Mouse (Mus musculus): ENCODE data around the gene Il1rn. TPM values are rescaled to one million over a fixed set of nuclear protein-coding genes. Genes with fewer than 3 reads are reported as not detected.

Gene Il1rn
- polyA plus RNA-seq, 1 experiment from 2014 or later, result 14.2 TPM

DNA sequence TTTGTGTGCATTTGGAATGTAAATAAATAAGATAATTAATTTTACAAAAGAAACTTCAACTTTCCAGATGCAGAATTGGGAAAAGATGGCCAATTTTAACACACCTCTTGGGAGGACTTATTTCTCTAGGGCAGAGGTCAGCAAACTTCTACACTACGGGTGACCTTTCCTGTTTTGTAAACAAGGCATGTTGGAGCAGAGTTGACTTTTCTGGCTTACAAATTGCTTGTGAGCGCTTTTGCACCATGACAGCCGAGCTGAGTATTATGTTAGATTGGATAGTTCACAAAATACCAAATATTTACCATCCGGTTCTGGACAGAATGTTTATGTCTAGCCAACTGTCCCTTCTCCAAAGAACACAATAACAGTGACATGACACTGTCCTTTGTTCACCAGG lies 8.0 kb downstream of the Il1rn start:
- H3K4me2 ChIP-seq (ENCODE audit: low read depth, low read length), result peak overlapping the region; percentile 33; the same call in 1 of the 2 replicates
- H3K4me3 ChIP-seq (ENCODE audit: low read depth, low read length), result no peak overlapping the region
- peak; percentile 61 for ATAC-seq (ENCODE audit: low read depth)

GRCm38 (mm10) chr2:24345056-24345455 lies 8.4 kb downstream of the Il1rn start:
- H3K27me3 ChIP-seq (ENCODE audit: control insufficient read depth, insufficient read depth, low read depth, low read length), result no peaks in the 10 kb centered on the region
- peak overlapping the region; percentile 26 for H3K27ac ChIP-seq (ENCODE audit: low read length)
- peak overlapping the region; percentile 38 for H3K4me3 ChIP-seq (ENCODE audit: low read depth, low read length)
- no peaks in the 10 kb centered on the region for H3K9me3 ChIP-seq (replicated peaks; ENCODE audit: control insufficient read depth, low read length)
- no peaks in the 10 kb centered on the region; the same call in none of the 2 replicates for H3K4me1 ChIP-seq (ENCODE audit: control insufficient read depth, low read depth, low read length)
- H3K36me3 ChIP-seq (ENCODE audit: control insufficient read depth, insufficient read depth), result no peaks in the 10 kb centered on the region
- peak overlapping the region; percentile 33 for H3K4me2 ChIP-seq (ENCODE audit: low read depth, low read length)
- peak; percentile 68 for ATAC-seq (ENCODE audit: low read depth)
- no peak overlapping the region for H3K9ac ChIP-seq (ENCODE audit: low read depth, low read length)
- WGBS (ENCODE audit: insufficient replicate concordance), result 37% methylated on average over 8 of the region's 8 CpGs

More for the DNA sequence above, 8.0 kb downstream of the Il1rn start:
- H3K27me3 ChIP-seq (ENCODE audit: control insufficient read depth, insufficient read depth, low read depth, low read length), result no peaks in the 10 kb centered on the region
- no peaks in the 10 kb centered on the region for H3K36me3 ChIP-seq (ENCODE audit: control insufficient read depth, insufficient read depth)
- H3K4me1 ChIP-seq (ENCODE audit: control insufficient read depth, low read depth, low read length), result no peaks in the 10 kb centered on the region; the same call in none of the 2 replicates
- 37% methylated on average over 4 of the region's 4 CpGs for WGBS (ENCODE audit: insufficient replicate concordance)
- peak overlapping the region; percentile 26 for H3K27ac ChIP-seq (ENCODE audit: low read length)
- H3K9me3 ChIP-seq (replicated peaks; ENCODE audit: control insufficient read depth, low read length), result no peaks in the 10 kb centered on the region
- no peak overlapping the region for H3K9ac ChIP-seq (ENCODE audit: low read depth, low read length)

DNA sequence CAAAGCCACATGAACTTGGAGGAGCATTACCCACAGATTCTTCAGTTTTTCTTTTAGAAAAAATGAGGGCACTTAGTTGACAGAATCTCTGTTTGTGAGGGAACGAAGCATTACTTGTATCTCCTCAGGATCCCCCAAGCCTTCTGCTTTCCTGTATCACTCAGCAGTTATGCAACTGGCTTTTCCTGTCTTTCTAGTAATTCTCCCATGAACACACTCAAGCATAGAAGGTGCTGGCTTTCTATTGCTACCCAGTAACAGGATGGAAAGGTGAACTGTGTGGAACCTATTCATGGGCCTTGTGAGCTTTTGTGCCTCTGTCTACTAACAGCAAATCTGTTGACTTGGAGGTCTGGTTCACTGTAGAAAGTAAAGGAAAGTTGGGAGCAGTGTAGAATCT lies 11.3 kb downstream of the Il1rn start:
- 61% methylated on average over 1 of the region's 1 CpGs for WGBS (ENCODE audit: insufficient replicate concordance)
- Histone ChIP-seq H3K9me3 (replicated peaks; ENCODE audit: control insufficient read depth, low read length) (no peaks in the 10 kb centered on the region), H3K27me3 (ENCODE audit: control insufficient read depth, insufficient read depth, low read depth, low read length) (no peaks in the 10 kb centered on the region), H3K36me3 (ENCODE audit: control insufficient read depth, insufficient read depth) (no peaks in the 10 kb centered on the region), H3K9ac (ENCODE audit: low read depth, low read length) (no peak overlapping the region), H3K4me2 (ENCODE audit: low read depth, low read length) (no peak overlapping the region), H3K4me1 (ENCODE audit: control insufficient read depth, low read depth, low read length) (no peaks in the 10 kb centered on the region; the same call in none of the 2 replicates), H3K4me3 (ENCODE audit: low read depth, low read length) (no peak overlapping the region), H3K27ac (ENCODE audit: low read length) (no peak overlapping the region)
- ATAC-seq (ENCODE audit: low read depth), result no peak

- Histone ChIP-seq H3K36me3 (ENCODE audit: control insufficient read depth, insufficient read depth) (no peaks in the 10 kb centered on the region), H3K4me3 (ENCODE audit: low read depth, low read length) (no peak overlapping the region), H3K4me2 (ENCODE audit: low read depth, low read length) (no peak overlapping the region), H3K9ac (ENCODE audit: low read depth, low read length) (no peak overlapping the region), H3K9me3 (replicated peaks; ENCODE audit: control insufficient read depth, low read length) (no peaks in the 10 kb centered on the region), H3K27ac (ENCODE audit: low read length) (no peak overlapping the region), H3K4me1 (ENCODE audit: control insufficient read depth, low read depth, low read length) (no peaks in the 10 kb centered on the region; the same call in none of the 2 replicates), H3K27me3 (ENCODE audit: control insufficient read depth, insufficient read depth, low read depth, low read length) (no peaks in the 10 kb centered on the region)
- ATAC-seq (ENCODE audit: low read depth), result peak; percentile 71
- 31% methylated on average over 2 of the region's 2 CpGs for WGBS (ENCODE audit: insufficient replicate concordance)
Measured at GRCm38 (mm10) chr2:24351159-24351558, 14.5 kb downstream of the Il1rn start.

DNA sequence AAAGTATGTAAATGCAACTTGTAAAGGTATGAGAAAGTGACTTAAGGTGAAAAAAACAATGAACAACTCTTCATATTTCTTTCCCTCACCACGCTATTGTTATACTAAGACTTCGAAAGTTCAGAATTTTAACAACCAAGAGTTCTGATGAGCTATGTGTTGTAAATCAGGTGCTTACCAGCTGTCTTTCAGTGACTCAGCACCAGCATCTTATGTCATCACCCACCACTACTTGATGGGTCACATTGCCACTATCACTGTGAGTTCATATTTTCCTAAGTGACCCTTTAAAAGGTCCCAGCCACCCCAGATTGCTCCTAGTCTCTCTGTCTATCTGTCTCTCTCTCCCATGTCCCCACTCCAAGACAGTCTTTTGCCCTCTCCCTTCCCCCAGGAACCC lies 16.4 kb downstream of the Il1rn start:
- Histone ChIP-seq H3K9ac (ENCODE audit: low read depth, low read length) (no peak overlapping the region), H3K27ac (ENCODE audit: low read length) (no peak overlapping the region), H3K4me3 (ENCODE audit: low read depth, low read length) (no peak overlapping the region), H3K4me2 (ENCODE audit: low read depth, low read length) (no peak overlapping the region), H3K4me1 (ENCODE audit: control insufficient read depth, low read depth, low read length) (no peaks in the 10 kb centered on the region; the same call in none of the 2 replicates), H3K27me3 (ENCODE audit: control insufficient read depth, insufficient read depth, low read depth, low read length) (no peaks in the 10 kb centered on the region), H3K9me3 (replicated peaks; ENCODE audit: control insufficient read depth, low read length) (no peaks in the 10 kb centered on the region), H3K36me3 (ENCODE audit: control insufficient read depth, insufficient read depth) (no peaks in the 10 kb centered on the region)
- WGBS (ENCODE audit: insufficient replicate concordance), result 64% methylated on average over 2 of the region's 2 CpGs
- no peak for ATAC-seq (ENCODE audit: low read depth)

DNA sequence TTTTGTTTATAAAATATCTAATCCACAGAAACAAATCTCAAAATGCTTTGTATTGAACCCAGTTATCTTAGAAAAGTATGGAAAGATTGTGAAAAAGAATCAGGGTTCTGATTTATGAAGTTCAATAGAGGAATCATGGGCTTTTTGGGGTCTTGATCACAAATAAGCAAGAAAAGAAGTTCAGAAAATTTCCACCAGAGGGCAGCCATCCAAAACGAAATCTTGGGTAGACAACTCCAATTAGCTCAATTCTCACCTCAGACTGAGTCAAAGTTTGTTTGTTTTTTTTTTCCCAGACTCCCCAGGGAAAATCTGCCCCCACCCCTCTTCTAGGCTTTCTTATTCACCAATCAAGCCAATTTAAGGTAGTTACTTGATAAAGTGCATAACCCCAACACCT lies 21.0 kb downstream of the Il1rn start:
- no peak overlapping the region for H3K4me2 ChIP-seq (ENCODE audit: low read depth, low read length)
- H3K9me3 ChIP-seq (replicated peaks; ENCODE audit: control insufficient read depth, low read length), result no peaks in the 10 kb centered on the region
- no peak overlapping the region for H3K9ac ChIP-seq (ENCODE audit: low read depth, low read length)
- no peaks in the 10 kb centered on the region for H3K36me3 ChIP-seq (ENCODE audit: control insufficient read depth, insufficient read depth)
- no peaks in the 10 kb centered on the region; the same call in 1 of the 2 replicates for H3K4me1 ChIP-seq (ENCODE audit: control insufficient read depth, low read depth, low read length)
- H3K4me3 ChIP-seq (ENCODE audit: low read depth, low read length), result no peak overlapping the region
- no peak for ATAC-seq (ENCODE audit: low read depth)
- 11% methylated on average over 1 of the region's 1 CpGs for WGBS (ENCODE audit: insufficient replicate concordance)
- H3K27me3 ChIP-seq (ENCODE audit: control insufficient read depth, insufficient read depth, low read depth, low read length), result no peaks in the 10 kb centered on the region
- H3K27ac ChIP-seq (ENCODE audit: low read length), result no peak overlapping the region

GRCm38 (mm10) chr2:24359347-24359746 lies 22.7 kb downstream of the Il1rn start:
- WGBS (ENCODE audit: insufficient replicate concordance), result 58% methylated on average over 1 of the region's 1 CpGs

GRCm38 (mm10) chr2:24363818-24364217 lies 27.2 kb downstream of the Il1rn start:
- Histone ChIP-seq H3K27ac (ENCODE audit: low read length) (no peak overlapping the region), H3K27me3 (ENCODE audit: control insufficient read depth, insufficient read depth, low read depth, low read length) (no peaks in the 10 kb centered on the region), H3K9ac (ENCODE audit: low read depth, low read length) (no peak overlapping the region), H3K4me3 (ENCODE audit: low read depth, low read length) (no peak overlapping the region), H3K4me1 (ENCODE audit: control insufficient read depth, low read depth, low read length) (peaks cover 4% of the 10 kb centered on the region; the same call in 1 of the 2 replicates), H3K36me3 (ENCODE audit: control insufficient read depth, insufficient read depth) (no peaks in the 10 kb centered on the region), H3K4me2 (ENCODE audit: low read depth, low read length) (no peak overlapping the region), H3K9me3 (replicated peaks; ENCODE audit: control insufficient read depth, low read length) (no peaks in the 10 kb centered on the region)
- 44% methylated on average over 3 of the region's 3 CpGs for WGBS (ENCODE audit: insufficient replicate concordance)
- ATAC-seq (ENCODE audit: low read depth), result no peak

More at GRCm38 (mm10) chr2:24359347-24359746, 22.7 kb downstream of the Il1rn start:
- Histone ChIP-seq H3K4me2 (ENCODE audit: low read depth, low read length) (no peak overlapping the region), H3K9ac (ENCODE audit: low read depth, low read length) (no peak overlapping the region), H3K27me3 (ENCODE audit: control insufficient read depth, insufficient read depth, low read depth, low read length) (no peaks in the 10 kb centered on the region), H3K27ac (ENCODE audit: low read length) (no peak overlapping the region), H3K36me3 (ENCODE audit: control insufficient read depth, insufficient read depth) (no peaks in the 10 kb centered on the region), H3K9me3 (replicated peaks; ENCODE audit: control insufficient read depth, low read length) (no peaks in the 10 kb centered on the region), H3K4me1 (ENCODE audit: control insufficient read depth, low read depth, low read length) (no peaks in the 10 kb centered on the region; the same call in 1 of the 2 replicates), H3K4me3 (ENCODE audit: low read depth, low read length) (no peak overlapping the region)
- no peak for ATAC-seq (ENCODE audit: low read depth)

GRCm38 (mm10) chr2:24366214-24366975 lies 29.7 kb downstream of the Il1rn start:
- Histone ChIP-seq H3K36me3 (ENCODE audit: control insufficient read depth, insufficient read depth) (no peaks in the 10 kb centered on the region), H3K9ac (ENCODE audit: low read depth, low read length) (no peak overlapping the region), H3K27me3 (ENCODE audit: control insufficient read depth, insufficient read depth, low read depth, low read length) (no peaks in the 10 kb centered on the region), H3K9me3 (replicated peaks; ENCODE audit: control insufficient read depth, low read length) (no peaks in the 10 kb centered on the region), H3K27ac (ENCODE audit: low read length) (no peak overlapping the region), H3K4me3 (ENCODE audit: low read depth, low read length) (no peak overlapping the region), H3K4me1 (ENCODE audit: control insufficient read depth, low read depth, low read length) (peaks cover 4% of the 10 kb centered on the region; the same call in 1 of the 2 replicates), H3K4me2 (ENCODE audit: low read depth, low read length) (peak overlapping the region; percentile 71; the same call in 1 of the 2 replicates)
- ATAC-seq (ENCODE audit: low read depth), result no peak
- 50% methylated on average over 12 of the region's 12 CpGs for WGBS (ENCODE audit: insufficient replicate concordance)

Measured in liver, embryonic 16.5 days (tissue).